Mouse (Mus musculus) thymus, adult 2 months (tissue): ENCODE results near the gene Cd151. TPM values are rescaled to one million over a fixed set of nuclear protein-coding genes. Genes with fewer than 3 reads are reported as not detected.

Experiments
- DNase-seq: peaks from one replicate; pipeline ENCODE4 v3.0.0; 2021
- H3K27ac ChIP-seq: fragments of 200-500 bp; 2 replicates; pipeline ENCODE4 v1.5.1; 2012; ENCODE audit warnings: low read length, control low read depth; ENCODE audit not compliant: control insufficient read depth, insufficient read depth
- H3K27me3 ChIP-seq: fragments of 200-500 bp; 2 replicates; pipeline ENCODE4 v1.6.1; 2012; ENCODE audit warnings: mild to moderate bottlenecking, low read length, moderate library complexity, mixed read lengths; ENCODE audit not compliant: control insufficient read depth, insufficient read depth
- H3K36me3 ChIP-seq: fragments of 200-500 bp; 2 replicates; pipeline ENCODE4 v1.6.1; 2012; ENCODE audit warnings: mild to moderate bottlenecking, low read length, moderate library complexity; ENCODE audit not compliant: control insufficient read depth, insufficient read depth
- H3K4me1 ChIP-seq: fragments of 200-500 bp; replicated peaks from 2 replicates; pipeline ENCODE4 v1.6.1; 2012; ENCODE audit warnings: low read length; ENCODE audit not compliant: control insufficient read depth, insufficient read depth
- H3K4me3 ChIP-seq: fragments of 200-500 bp; 2 replicates; pipeline ENCODE4 v1.5.1; 2012; ENCODE audit warnings: mild to moderate bottlenecking, low read length, control low read depth, moderate library complexity; ENCODE audit not compliant: control insufficient read depth, insufficient read depth
- CTCF ChIP-seq: fragments of 200-500 bp; IDR thresholded peaks from 2 replicates; pipeline ENCODE4 v1.5.1; 2012; ENCODE audit warnings: mild to moderate bottlenecking, control low read depth, low read length, moderate library complexity, borderline replicate concordance; ENCODE audit not compliant: control insufficient read depth, poor library complexity, insufficient read depth; ENCODE audit errors: extremely low read depth
- POLR2A ChIP-seq: fragments of 200-500 bp; IDR thresholded peaks from 2 replicates; pipeline ENCODE4 v1.6.1; 2012; ENCODE audit warnings: mild to moderate bottlenecking, low read length, control low read depth, moderate library complexity; ENCODE audit not compliant: control insufficient read depth, poor library complexity, insufficient read depth; ENCODE audit errors: extremely low read depth
- whole genome bisulfite sequencing: fragments of 180-500 bp; shearing (Covaris S2); methylation state at CpG from one replicate; pipeline ENCODE4 v1.1.7; 2018; 5-methylcytosine and 5-hydroxymethylcytosine counted together
- polyA plus RNA-seq: library from polyadenylated mRNA; depleted of rRNA; stranded (reverse); fragments of >200 nt; gene quantifications from 2 replicates; pipeline ENCODE4 v1.2.3, GENCODE M21; 2012

Gene Cd151
- polyA plus RNA-seq, 1 experiment = 186 TPM

DNA sequence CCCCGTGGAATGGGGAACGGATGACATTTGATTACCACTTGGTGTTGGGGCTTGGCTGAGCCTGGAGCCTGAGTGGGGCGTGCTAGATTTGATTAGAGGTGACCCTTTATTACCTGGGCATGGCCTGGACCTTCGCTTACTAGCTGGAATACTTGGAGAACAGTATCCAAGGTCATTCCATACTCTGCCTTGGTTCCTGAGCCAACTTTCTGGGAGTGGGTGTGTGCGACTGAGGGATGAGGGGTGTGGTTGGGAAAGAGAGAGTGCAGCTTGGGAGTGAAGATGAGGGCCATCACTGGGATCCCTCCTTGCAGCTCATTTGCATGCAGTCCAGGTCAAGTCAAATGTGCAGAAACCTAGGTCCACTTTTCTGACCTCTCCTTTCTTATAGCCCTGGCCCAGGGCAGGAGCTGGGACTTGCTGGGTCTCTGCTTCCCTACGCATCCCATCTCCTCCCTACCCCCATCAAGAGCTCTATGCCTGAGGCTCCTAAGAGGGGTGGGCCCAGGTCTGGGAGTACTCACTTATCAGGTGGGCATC, 16.0 kb downstream of the Cd151 start:
- Histone ChIP-seq H3K27ac (no peak overlapping the region), H3K27me3 (peaks cover 11% of the 10 kb centered on the region; the same call in 1 of the 2 replicates), H3K4me3 (no peak overlapping the region), H3K4me1 (peaks cover 21% of the 10 kb centered on the region), H3K36me3 (no peaks in the 10 kb centered on the region)
- DNase-seq = no peak
- 95% methylated on average over 6 of the region's 6 CpGs for WGBS
- TF ChIP-seq POLR2A (no peak), CTCF (no peak)

DNA sequence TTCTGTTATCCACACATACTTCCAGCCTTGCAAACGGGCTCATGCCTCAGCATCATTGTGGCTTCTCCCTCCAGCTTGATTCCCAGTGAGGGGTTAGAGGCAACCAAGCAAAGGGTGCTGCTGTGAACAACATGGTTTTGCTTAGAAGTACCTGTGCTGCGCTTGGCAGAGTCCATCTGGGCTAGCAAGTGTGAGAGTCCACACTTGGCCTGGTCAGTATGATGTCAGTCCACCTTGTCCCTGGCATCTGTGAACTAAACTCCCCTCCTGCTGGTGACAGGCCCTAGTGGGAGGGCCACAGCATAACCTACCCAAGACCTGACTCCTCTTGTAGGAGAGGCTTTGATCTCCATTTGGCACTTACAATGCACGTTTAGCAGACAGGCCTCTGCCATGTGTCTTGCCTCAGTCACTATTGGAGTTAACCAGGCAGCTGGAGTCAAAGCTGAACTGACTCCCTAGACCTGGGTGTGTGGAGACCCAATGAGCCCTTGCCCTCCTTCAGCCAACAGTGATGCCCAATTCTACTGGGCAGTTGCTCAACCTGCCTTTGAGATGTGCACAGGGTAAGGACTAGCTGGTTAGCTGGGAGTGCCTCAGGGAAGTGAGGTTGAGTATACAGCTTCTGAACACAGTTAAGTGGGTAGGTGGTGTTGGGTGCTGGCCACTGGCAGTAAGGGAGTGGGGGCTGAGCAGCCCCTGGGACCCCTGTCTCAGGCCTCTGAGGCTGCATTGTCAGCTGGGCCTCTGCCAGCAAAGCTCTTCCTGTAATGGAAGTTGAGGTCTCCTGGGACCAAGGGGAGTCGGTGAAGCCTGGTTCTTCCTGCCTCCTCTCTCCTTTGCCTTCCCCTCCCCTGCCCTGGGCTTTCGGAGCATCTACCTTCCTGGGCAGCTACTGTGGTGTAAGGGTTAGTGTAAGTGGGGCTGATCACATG, 17.3 kb downstream of the Cd151 start:
- no peak for TF ChIP-seq CTCF
- no peak for TF ChIP-seq POLR2A
- H3K27ac ChIP-seq = no peak overlapping the region
- peaks cover 11% of the 10 kb centered on the region; the same call in 1 of the 2 replicates for H3K27me3 ChIP-seq
- H3K36me3 ChIP-seq = no peaks in the 10 kb centered on the region
- DNase-seq = no peak
- H3K4me1 ChIP-seq = peaks cover 17% of the 10 kb centered on the region
- WGBS = 83% methylated on average over 5 of the region's 5 CpGs
- H3K4me3 ChIP-seq = no peak overlapping the region

DNA sequence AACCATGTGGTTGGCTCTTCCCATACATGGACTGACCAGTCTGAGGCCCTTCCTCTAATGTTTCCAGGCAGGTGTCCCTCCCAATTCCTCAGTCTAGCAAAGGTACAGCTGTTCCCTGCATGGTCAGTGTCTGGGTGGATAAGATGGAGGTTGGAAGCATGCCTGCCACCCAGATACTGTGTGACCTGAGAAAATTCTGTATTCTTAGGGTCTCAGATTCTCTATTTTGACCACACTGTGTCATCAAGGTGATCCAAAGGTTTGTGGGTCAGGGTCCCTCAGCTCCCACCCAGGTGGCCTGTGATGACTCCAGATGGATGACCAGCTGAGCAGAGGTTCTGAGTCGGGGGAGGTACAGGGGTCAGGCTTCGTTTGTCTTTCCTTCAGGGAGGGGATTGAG, 18.0 kb downstream of the Cd151 start:
- Histone ChIP-seq H3K4me1 (peaks cover 17% of the 10 kb centered on the region), H3K27me3 (peaks cover 11% of the 10 kb centered on the region; the same call in 1 of the 2 replicates), H3K4me3 (no peak overlapping the region), H3K36me3 (no peaks in the 10 kb centered on the region), H3K27ac (no peak overlapping the region)
- DNase-seq = no peak
- no peak for TF ChIP-seq POLR2A
- 94% methylated on average over 2 of the region's 2 CpGs for WGBS

DNA sequence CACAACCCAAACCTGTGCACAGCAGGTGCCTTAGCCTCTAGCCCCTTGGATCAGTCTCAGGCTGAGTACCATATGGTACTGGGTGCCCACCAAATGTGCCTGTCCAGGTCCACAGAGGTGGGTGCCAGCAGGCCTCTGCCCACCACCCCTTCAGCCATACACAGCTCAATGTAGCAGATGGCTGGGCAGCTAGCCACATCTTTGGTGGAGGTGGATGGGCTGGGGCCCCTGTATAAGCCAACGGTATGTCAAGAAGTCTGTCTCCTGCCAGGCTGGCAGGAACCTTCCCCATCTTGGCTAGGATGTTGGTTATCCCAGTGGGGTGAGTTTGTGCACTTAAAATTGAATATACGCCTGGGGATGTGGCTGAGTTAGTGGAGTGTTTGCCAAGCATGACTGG, 18.4 kb downstream of the Cd151 start:
- DNase-seq = no peak
- TF ChIP-seq POLR2A (no peak), CTCF (no peak)
- Histone ChIP-seq H3K4me1 (peaks cover 17% of the 10 kb centered on the region), H3K36me3 (no peaks in the 10 kb centered on the region), H3K27me3 (peaks cover 11% of the 10 kb centered on the region; the same call in 1 of the 2 replicates), H3K4me3 (no peak overlapping the region), H3K27ac (no peak overlapping the region)
- 97% methylated on average over 2 of the region's 2 CpGs for WGBS

DNA sequence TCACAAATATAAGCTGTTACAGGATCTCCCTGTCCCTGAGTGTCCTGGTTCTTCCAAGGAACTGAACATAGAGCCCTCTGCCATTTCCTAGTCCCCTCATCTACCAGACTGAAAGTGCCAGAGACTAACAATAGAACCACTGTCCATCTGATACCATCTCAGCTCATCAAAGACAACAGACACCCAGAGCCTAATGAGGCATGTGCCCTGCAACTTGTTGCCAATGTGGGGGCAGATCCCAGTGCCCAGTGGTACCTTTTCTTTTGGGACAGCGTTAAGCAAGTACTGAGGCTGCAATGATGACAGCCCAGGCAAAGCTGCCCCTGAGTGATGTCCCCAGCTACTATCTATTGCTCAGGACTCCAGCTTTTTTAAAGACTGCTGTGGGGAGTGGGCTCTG, 19.0 kb downstream of the Cd151 start:
- Histone ChIP-seq H3K36me3 (no peaks in the 10 kb centered on the region), H3K4me1 (peaks cover 13% of the 10 kb centered on the region), H3K27ac (no peak overlapping the region), H3K27me3 (peaks cover 11% of the 10 kb centered on the region; the same call in 1 of the 2 replicates), H3K4me3 (no peak overlapping the region)
- 95% methylated on average over 1 of the region's 1 CpGs for WGBS
- no peak for DNase-seq
- no peak for TF ChIP-seq POLR2A

DNA sequence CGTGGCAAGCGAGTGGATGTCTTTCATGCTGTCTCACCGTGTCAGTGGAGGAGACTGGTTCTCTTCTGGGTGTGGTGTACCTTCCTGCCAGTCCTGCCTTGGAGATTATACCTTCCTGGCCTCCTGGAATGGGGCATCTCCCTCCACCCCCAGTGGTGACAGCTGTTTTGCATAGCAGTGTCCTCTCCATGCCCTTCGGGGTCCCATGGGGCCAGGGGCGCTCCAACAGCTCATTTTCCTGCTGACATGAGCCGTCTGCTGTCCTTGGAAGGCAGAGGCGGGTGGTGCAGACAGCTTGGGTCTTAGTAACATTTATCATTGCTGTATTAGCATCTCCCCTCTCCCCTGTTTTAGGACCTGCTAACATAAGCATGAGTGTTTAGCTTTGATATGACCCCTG, 19.9 kb downstream of the Cd151 start:
- TF ChIP-seq POLR2A (no peak), CTCF (no peak)
- Histone ChIP-seq H3K4me1 (peaks cover 5% of the 10 kb centered on the region), H3K36me3 (no peaks in the 10 kb centered on the region), H3K27ac (no peak overlapping the region), H3K27me3 (peaks cover 4% of the 10 kb centered on the region; the same call in 1 of the 2 replicates), H3K4me3 (no peak overlapping the region)
- WGBS = 97% methylated on average over 7 of the region's 7 CpGs
- no peak for DNase-seq
